Mouse (Mus musculus): ENCODE measurements around the gene Aadacl3. TPM values are rescaled to one million over a fixed set of nuclear protein-coding genes. Genes with fewer than 3 reads are reported as not detected.

Aadacl3 gene
- total RNA-seq, 2 experiments from 2014 or later = not detected

Other genes starting within 250 kb of the Aadacl3 start
- not detected for gene Pramel5, start 183.3 kb downstream of the Aadacl3 start, total RNA-seq (2021)
- gene Gm13128, start 133.5 kb downstream of the Aadacl3 start, total RNA-seq (2021) = not detected
- gene Gm13119, start 105.8 kb downstream of the Aadacl3 start, total RNA-seq (2021) = not detected
- gene Pramef20, start 85.8 kb downstream of the Aadacl3 start, total RNA-seq (2021) = not detected
- gene Pramef12, start 55.3 kb downstream of the Aadacl3 start, total RNA-seq (2021) = not detected
- not detected for gene 1700012P22Rik, start 25.0 kb downstream of the Aadacl3 start, total RNA-seq (2021)
- gene Gm9944, start 10.4 kb downstream of the Aadacl3 start, total RNA-seq (2021) = not detected
- gene 9430007A20Rik, start 56.1 kb upstream of the Aadacl3 start, total RNA-seq (2021) = not detected
- gene Gm13124, start 101.4 kb upstream of the Aadacl3 start, total RNA-seq (2021) = not detected
- gene Aadacl4, start 150.0 kb upstream of the Aadacl3 start, total RNA-seq (2021) = not detected
- not detected for gene Gm436, start 222.6 kb upstream of the Aadacl3 start, total RNA-seq (2021)